Mouse (Mus musculus) NIH3T3 (cell line): ENCODE measurements at regions not wholly inside any gene's neighbourhood (a gene's known extent, or its start where the extent isn't known, plus 50 kb on each side); places are given as distances from the start of the nearest gene placed in this dataset.

ENCODE experiments used
- DNase-seq: peaks from one replicate; pipeline ENCODE4 v3.0.0-alpha.2; 2012; ENCODE audit warnings: low read depth

GRCm38 (mm10) chr2:128368534-128369273, 222.3 kb upstream of the Spdye4c start:
- DNase-seq, result no peak

GRCm38 (mm10) chr2:128370821-128371220, 220.2 kb upstream of the Spdye4c start:
- no peak for DNase-seq

- no peak for DNase-seq
Measured at GRCm38 (mm10) chr2:128372204-128372603, 218.8 kb upstream of the Spdye4c start.

- no peak for DNase-seq
Measured at GRCm38 (mm10) chr2:128373363-128374252, 217.4 kb upstream of the Spdye4c start.

- no peak for DNase-seq
Measured at GRCm38 (mm10) chr2:128374253-128374566, 216.8 kb upstream of the Spdye4c start.

GRCm38 (mm10) chr2:128374926-128375325, 216.1 kb upstream of the Spdye4c start:
- peak; percentile 68 for DNase-seq

- no peak for DNase-seq
Measured at GRCm38 (mm10) chr2:128375827-128376226, 215.2 kb upstream of the Spdye4c start.

- no peak for DNase-seq
Measured at GRCm38 (mm10) chr2:128377176-128377575, 213.8 kb upstream of the Spdye4c start.

- no peak for DNase-seq
Measured at GRCm38 (mm10) chr2:128377680-128378079, 213.3 kb upstream of the Spdye4c start.

- no peak for DNase-seq
Measured at GRCm38 (mm10) chr2:128378456-128378855, 212.6 kb upstream of the Spdye4c start.

- no peak for DNase-seq
Measured at GRCm38 (mm10) chr2:128379151-128379550, 211.9 kb upstream of the Spdye4c start.

GRCm38 (mm10) chr2:128379554-128379953, 211.5 kb upstream of the Spdye4c start:
- peak; percentile 29 for DNase-seq

GRCm38 (mm10) chr2:128380581-128380980, 210.4 kb upstream of the Spdye4c start:
- DNase-seq, result peak; percentile 67

GRCm38 (mm10) chr2:128381684-128382205, 209.3 kb upstream of the Spdye4c start:
- peak; percentile 31 for DNase-seq

- peak; percentile 55 for DNase-seq
Measured at GRCm38 (mm10) chr2:128382473-128382872, 208.5 kb upstream of the Spdye4c start.

- no peak for DNase-seq
Measured at GRCm38 (mm10) chr2:128384612-128385011, 206.4 kb upstream of the Spdye4c start.

- peak; percentile 26 for DNase-seq
Measured at GRCm38 (mm10) chr2:128386846-128387621, 204.0 kb upstream of the Spdye4c start.

- DNase-seq, result no peak
Measured at GRCm38 (mm10) chr2:128387851-128388471, 203.0 kb upstream of the Spdye4c start.

- DNase-seq, result peak; percentile 80
Measured at GRCm38 (mm10) chr2:128388883-128389470, 202.0 kb upstream of the Spdye4c start.

- DNase-seq, result no peak
Measured at GRCm38 (mm10) chr2:128392344-128392743, 198.7 kb upstream of the Spdye4c start.

- DNase-seq, result peak; percentile 20
Measured at GRCm38 (mm10) chr2:128393401-128393800, 197.6 kb upstream of the Spdye4c start.
